Mouse (Mus musculus): ENCODE measurements around the gene Apobr. TPM values are rescaled to one million over a fixed set of nuclear protein-coding genes. Genes with fewer than 3 reads are reported as not detected.

The Apobr gene
- polyA plus RNA-seq, 1 experiment from 2014 or later: 0.44 TPM

DNA sequence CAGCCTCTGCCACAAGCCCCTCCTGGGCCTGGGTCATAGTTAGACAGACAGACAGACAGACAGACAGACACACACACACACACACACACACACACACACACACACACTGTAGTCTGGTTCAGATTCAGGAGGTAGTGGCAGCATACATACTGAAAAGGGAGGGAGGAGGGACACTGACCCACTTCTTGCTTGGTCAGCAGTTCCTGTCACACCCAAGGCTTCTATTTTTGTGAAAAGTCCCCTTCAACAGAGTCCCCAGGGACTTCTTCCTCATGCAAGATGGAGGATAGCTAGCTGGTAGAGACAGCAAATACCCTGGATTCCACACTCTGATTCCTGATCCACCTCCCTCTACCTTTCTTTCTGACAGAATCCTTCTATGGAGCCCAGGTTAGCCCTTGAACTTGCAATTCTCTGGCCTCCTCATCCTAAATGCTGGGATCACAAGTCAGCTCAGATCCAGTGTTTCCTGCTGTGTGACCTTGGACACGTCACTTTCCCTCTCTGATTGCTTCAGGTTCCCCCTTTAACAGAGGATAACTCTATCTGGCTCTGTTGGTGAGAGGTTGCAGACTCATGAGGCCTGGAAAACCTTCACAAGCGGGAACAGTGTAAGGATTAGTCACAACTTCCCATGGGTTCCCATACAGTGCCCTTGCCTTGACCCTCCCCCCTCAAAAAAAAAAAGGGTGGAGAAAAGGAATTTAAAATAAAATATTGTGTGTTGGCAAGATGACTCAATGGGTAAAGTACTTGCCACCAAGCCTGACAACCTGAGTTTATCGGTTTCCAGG is 41.3 kb downstream of the Apobr start:
- WGBS: 75% methylated on average over 3 of the region's 3 CpGs
- H3K4me2 ChIP-seq (ENCODE audit: low read length): no peak overlapping the region
- no peaks in the 10 kb centered on the region for H3K36me3 ChIP-seq (ENCODE audit: control insufficient read depth, insufficient read depth, low read length)
- H3K27ac ChIP-seq (ENCODE audit: low read depth, low read length): no peak overlapping the region
- no peaks in the 10 kb centered on the region for H3K4me1 ChIP-seq (ENCODE audit: control insufficient read depth, insufficient read depth, low read length)
- no peak overlapping the region for H3K9ac ChIP-seq (ENCODE audit: low read length)
- ATAC-seq (no peak), DNase-seq (ENCODE audit: low spot score) (no peak)
- H3K27me3 ChIP-seq (replicated peaks; ENCODE audit: control insufficient read depth, insufficient read depth, low read length): no peaks in the 10 kb centered on the region
- no peak overlapping the region for H3K4me3 ChIP-seq (ENCODE audit: low read depth, low read length)
- H3K9me3 ChIP-seq (replicated peaks; ENCODE audit: control insufficient read depth, low read length): no peaks in the 10 kb centered on the region

DNA sequence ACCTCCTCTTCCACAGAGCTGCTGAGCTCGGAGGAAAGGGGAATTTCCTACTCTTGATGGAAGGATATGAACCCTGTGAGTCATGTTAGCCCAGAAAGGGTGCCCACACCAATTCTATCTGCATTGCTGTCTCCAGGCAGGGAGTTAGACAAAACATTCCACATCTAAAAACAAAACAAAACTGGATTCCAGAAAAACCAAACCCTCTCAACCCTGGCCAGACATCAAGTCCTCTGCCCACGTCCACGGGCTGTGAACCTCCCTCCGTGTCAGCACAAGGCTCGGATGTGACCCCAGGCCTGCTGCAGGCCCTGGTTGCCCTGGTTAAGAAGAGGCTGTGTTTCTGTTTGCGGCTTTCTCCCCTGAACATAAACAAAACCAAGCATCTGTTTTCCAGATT is 43.4 kb downstream of the Apobr start:
- WGBS: 81% methylated on average over 6 of the region's 6 CpGs
- no peaks in the 10 kb centered on the region for H3K36me3 ChIP-seq (ENCODE audit: control insufficient read depth, insufficient read depth, low read length)
- H3K4me3 ChIP-seq (ENCODE audit: low read depth, low read length): no peak overlapping the region
- H3K9me3 ChIP-seq (replicated peaks; ENCODE audit: control insufficient read depth, low read length): no peaks in the 10 kb centered on the region
- H3K27me3 ChIP-seq (replicated peaks; ENCODE audit: control insufficient read depth, insufficient read depth, low read length): no peaks in the 10 kb centered on the region
- DNase-seq (ENCODE audit: low spot score) (no peak), ATAC-seq (no peak)
- no peak overlapping the region for H3K9ac ChIP-seq (ENCODE audit: low read length)
- no peaks in the 10 kb centered on the region for H3K4me1 ChIP-seq (ENCODE audit: control insufficient read depth, insufficient read depth, low read length)
- no peak overlapping the region for H3K4me2 ChIP-seq (ENCODE audit: low read length)
- no peak overlapping the region for H3K27ac ChIP-seq (ENCODE audit: low read depth, low read length)

DNA sequence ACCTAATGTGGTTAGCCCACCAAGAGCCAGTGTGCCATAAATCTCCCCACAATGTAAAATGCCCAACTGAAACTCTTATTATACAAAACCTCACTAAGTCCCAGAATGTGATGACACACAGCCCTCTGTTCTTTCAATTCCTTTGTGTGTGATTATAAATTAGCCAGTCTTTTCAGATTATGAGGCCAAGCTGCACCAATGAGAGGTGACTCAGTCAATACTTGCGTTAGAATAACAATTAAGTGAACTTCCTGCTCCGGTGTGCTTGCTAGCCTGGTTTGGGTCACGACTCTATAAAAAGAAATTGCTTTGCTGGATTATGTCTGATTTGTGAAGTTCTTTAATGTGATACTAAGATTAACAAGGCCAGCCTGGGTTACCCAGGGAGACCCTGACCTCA is 45.2 kb downstream of the Apobr start:
- no peak overlapping the region for H3K27ac ChIP-seq (ENCODE audit: low read depth, low read length)
- no peaks in the 10 kb centered on the region for H3K9me3 ChIP-seq (replicated peaks; ENCODE audit: control insufficient read depth, low read length)
- no peaks in the 10 kb centered on the region for H3K27me3 ChIP-seq (replicated peaks; ENCODE audit: control insufficient read depth, insufficient read depth, low read length)
- DNase-seq (ENCODE audit: low spot score): no peak
- no peak for ATAC-seq
- H3K4me1 ChIP-seq (ENCODE audit: control insufficient read depth, insufficient read depth, low read length): no peaks in the 10 kb centered on the region
- no peaks in the 10 kb centered on the region for H3K36me3 ChIP-seq (ENCODE audit: control insufficient read depth, insufficient read depth, low read length)
- H3K9ac ChIP-seq (ENCODE audit: low read length): no peak overlapping the region
- no peak overlapping the region for H3K4me2 ChIP-seq (ENCODE audit: low read length)
- no peak overlapping the region for H3K4me3 ChIP-seq (ENCODE audit: low read depth, low read length)
- 11% methylated on average over 3 of the region's 3 CpGs for WGBS

DNA sequence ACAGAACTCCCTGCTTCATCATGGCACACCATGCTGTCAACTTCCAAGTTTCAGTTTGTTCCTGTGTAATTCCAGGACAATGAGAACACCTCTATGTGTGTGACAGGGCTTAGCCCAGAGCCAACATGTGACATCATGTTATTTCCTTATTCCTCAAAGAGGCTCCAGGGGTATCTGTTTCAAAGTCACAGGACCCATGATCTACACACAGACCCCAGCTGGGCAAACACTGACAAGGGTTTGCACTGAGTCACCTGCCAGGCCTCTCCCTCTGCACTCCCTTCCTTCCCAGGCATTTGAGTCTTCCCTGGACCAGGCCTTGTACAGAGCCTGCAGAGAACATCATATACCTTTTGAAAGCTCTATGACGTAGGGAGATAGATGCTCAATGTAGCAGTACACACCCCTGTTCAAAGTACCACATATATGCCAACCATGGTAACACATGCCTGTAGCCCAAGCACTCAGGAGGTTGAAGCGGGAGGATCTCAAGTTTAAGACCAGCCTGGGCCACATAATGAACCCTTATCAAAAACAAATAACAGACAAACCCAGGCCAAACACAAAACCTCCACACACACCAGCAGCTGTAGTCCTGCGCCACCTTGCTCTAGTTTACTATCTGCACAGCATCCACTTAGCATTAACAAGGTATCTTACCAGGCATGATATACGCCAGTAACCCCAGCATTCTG is 46.2 kb downstream of the Apobr start, which contains the start of gene Nupr1:
Gene Nupr1, minus strand, starts transcription at position 38 of the 695 bp plus-strand sequence.
- H3K27me3 ChIP-seq (replicated peaks; ENCODE audit: control insufficient read depth, insufficient read depth, low read length): no peaks in the 10 kb centered on the region
- WGBS: 98% methylated on average over 4 of the region's 4 CpGs
- DNase-seq (ENCODE audit: low spot score) (no peak), ATAC-seq (no peak)
- no peaks in the 10 kb centered on the region for H3K9me3 ChIP-seq (replicated peaks; ENCODE audit: control insufficient read depth, low read length)
- no peaks in the 10 kb centered on the region for H3K36me3 ChIP-seq (ENCODE audit: control insufficient read depth, insufficient read depth, low read length)
- no peak within 1 kb of the TSS for H3K4me3 ChIP-seq (ENCODE audit: low read depth, low read length)
- H3K9ac ChIP-seq (ENCODE audit: low read length): no peak within 1 kb of the TSS
- no peak within 1 kb of the TSS for H3K27ac ChIP-seq (ENCODE audit: low read depth, low read length)
- H3K4me2 ChIP-seq (ENCODE audit: low read length): no peak within 1 kb of the TSS
- no peaks in the 10 kb centered on the region for H3K4me1 ChIP-seq (ENCODE audit: control insufficient read depth, insufficient read depth, low read length)

- DNase-seq (ENCODE audit: low spot score) (no peak), ATAC-seq (no peak)
These were observed 47.7 kb downstream of the Apobr start for GRCm38 (mm10) chr7:126632478-126632877.

DNA sequence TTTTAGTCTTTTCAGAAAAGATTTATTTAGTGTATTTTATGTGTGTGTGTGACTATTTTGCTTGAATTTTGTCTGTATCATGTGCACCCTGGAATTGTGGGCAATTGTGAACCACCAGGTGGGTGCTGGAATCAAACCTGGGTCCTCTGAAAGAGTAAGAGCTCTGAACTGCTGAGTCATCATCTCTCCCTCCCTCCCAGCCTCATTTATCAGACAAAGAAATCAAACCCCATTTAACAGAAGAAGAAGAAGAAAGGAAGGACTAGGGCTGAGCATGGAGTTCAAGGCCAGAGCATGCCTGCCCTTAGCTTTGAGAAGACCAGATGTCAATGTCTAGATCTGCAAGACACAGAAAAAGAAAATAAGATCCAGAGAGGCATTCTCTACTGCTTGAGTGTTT is 50.6 kb downstream of the Apobr start:
- Histone ChIP-seq H3K9me3 (replicated peaks; ENCODE audit: control insufficient read depth, low read length) (no peaks in the 10 kb centered on the region), H3K4me2 (ENCODE audit: low read length) (no peak overlapping the region), H3K4me1 (ENCODE audit: control insufficient read depth, insufficient read depth, low read length) (no peaks in the 10 kb centered on the region), H3K4me3 (ENCODE audit: low read depth, low read length) (no peak overlapping the region), H3K36me3 (ENCODE audit: control insufficient read depth, insufficient read depth, low read length) (no peaks in the 10 kb centered on the region), H3K9ac (ENCODE audit: low read length) (no peak overlapping the region), H3K27me3 (replicated peaks; ENCODE audit: control insufficient read depth, insufficient read depth, low read length) (no peaks in the 10 kb centered on the region), H3K27ac (ENCODE audit: low read depth, low read length) (no peak overlapping the region)
- DNase-seq (ENCODE audit: low spot score) (no peak), ATAC-seq (no peak)

More at GRCm38 (mm10) chr7:126632478-126632877, 47.7 kb downstream of the Apobr start:
- Histone ChIP-seq H3K9ac (ENCODE audit: low read length) (no peak overlapping the region), H3K4me3 (ENCODE audit: low read depth, low read length) (no peak overlapping the region), H3K36me3 (ENCODE audit: control insufficient read depth, insufficient read depth, low read length) (no peaks in the 10 kb centered on the region), H3K9me3 (replicated peaks; ENCODE audit: control insufficient read depth, low read length) (no peaks in the 10 kb centered on the region), H3K4me1 (ENCODE audit: control insufficient read depth, insufficient read depth, low read length) (no peaks in the 10 kb centered on the region), H3K4me2 (ENCODE audit: low read length) (no peak overlapping the region), H3K27me3 (replicated peaks; ENCODE audit: control insufficient read depth, insufficient read depth, low read length) (no peaks in the 10 kb centered on the region), H3K27ac (ENCODE audit: low read depth, low read length) (no peak overlapping the region)
- 90% methylated on average over 2 of the region's 2 CpGs for WGBS

GRCm38 (mm10) chr7:126636733-126637520 is 52.2 kb downstream of the Apobr start:
- Histone ChIP-seq H3K9me3 (replicated peaks; ENCODE audit: control insufficient read depth, low read length) (no peaks in the 10 kb centered on the region), H3K4me3 (ENCODE audit: low read depth, low read length) (no peak overlapping the region), H3K4me2 (ENCODE audit: low read length) (no peak overlapping the region), H3K36me3 (ENCODE audit: control insufficient read depth, insufficient read depth, low read length) (no peaks in the 10 kb centered on the region), H3K9ac (ENCODE audit: low read length) (no peak overlapping the region), H3K4me1 (ENCODE audit: control insufficient read depth, insufficient read depth, low read length) (no peaks in the 10 kb centered on the region), H3K27ac (ENCODE audit: low read depth, low read length) (no peak overlapping the region), H3K27me3 (replicated peaks; ENCODE audit: control insufficient read depth, insufficient read depth, low read length) (no peaks in the 10 kb centered on the region)
- ATAC-seq (no peak), DNase-seq (ENCODE audit: low spot score) (peak; percentile 52)
- WGBS: 19% methylated on average over 4 of the region's 4 CpGs

All from forebrain, embryonic 14.5 days (tissue).